21 mouse cellular contexts compared by ENCODE assay signal in the genomic region with DNA sequence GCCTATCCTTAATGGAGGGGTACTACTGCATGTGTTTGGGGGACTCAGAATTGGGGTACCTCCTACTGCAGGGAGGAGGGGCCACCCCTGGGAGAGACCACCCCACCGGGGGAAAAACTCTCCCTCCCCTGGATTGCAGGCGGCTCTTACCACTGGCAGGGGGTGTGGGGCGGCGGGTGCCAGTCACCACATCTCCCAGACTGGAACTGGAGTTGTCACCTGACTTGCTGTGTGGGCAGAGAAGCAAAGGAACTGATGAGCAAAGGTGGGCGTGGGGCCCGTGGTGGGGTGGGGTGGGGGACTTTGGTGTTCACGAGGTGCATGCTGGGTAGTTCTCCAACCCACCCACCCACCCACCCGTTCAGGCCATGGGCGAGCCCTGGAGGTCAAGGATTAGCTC. TPM values are rescaled to one million over a fixed set of nuclear protein-coding genes. Genes with fewer than 3 reads are reported as not detected.
DNase-seq lines count a peak whose midpoint lies in the region; ATAC-seq and TF ChIP-seq lines count a peak whose summit lies in the region.
"Had no signal": no experiment of that assay in that cellular context is flagged by ENCODE, and none has a peak within 500 bp of the region (broad histone marks: within the 10 kb centered on the region; RNA-seq: fewer than 3 reads in every experiment).

No protein-coding gene starts in this region.

- TF ChIP-seq CTCF in left cerebral cortex, adult 2 months (IDR thresholded peaks at IDR 0.05) = no peak
- TF ChIP-seq CTCF in ES-Bruce4 (IDR thresholded peaks at IDR 0.05; ENCODE audit: low read depth, low read length) = no peak

- H3K4me2 ChIP-seq in forebrain, embryonic 13.5 days = no peak overlapping the region
- H3K4me2 ChIP-seq: embryonic facial prominence, embryonic 12.5 days had no signal

- no peak overlapping the region for H3K27ac ChIP-seq in heart, embryonic 10.5 days
- H3K27ac ChIP-seq in left cerebral cortex, adult 2 months = peak overlapping the region; percentile 66
- H3K27ac ChIP-seq in ES-Bruce4 (ENCODE audit: insufficient read depth, low read length) = no peak overlapping the region
- H3K27ac ChIP-seq in limb, embryonic 10.5 days = 0 out of 2 replicates have a peak overlapping the region, but pooled peaks have one; percentile 16
- no peak overlapping the region for H3K27ac ChIP-seq in forebrain, embryonic 13.5 days
- H3K27ac ChIP-seq: embryonic facial prominence, embryonic 12.5 days; gastrocnemius, adult 2 months had no signal

- intact Hi-C loops in heart, postnatal 36 days (cut with DNase I) = no loop called here
- intact Hi-C loops in left cerebral cortex, adult 2 months (cut with DNase I) = no loop called here

- DNase-seq in heart, embryonic 10.5 days (ENCODE audit: low spot score) = no peak
- DNase-seq in heart, postnatal 36 days = no peak
- peak; percentile 44 to 60 for DNase-seq in left cerebral cortex, adult 2 months (ENCODE audit: extremely low spot score in 1 of 2, low spot score in 2 of 2)
- DNase-seq in left cerebral cortex, adult 8-10 months (ENCODE audit: low spot score in 2 of 2) = no peak
- no peak for DNase-seq in limb, embryonic 10.5 days (ENCODE audit: low spot score)
- no peak for DNase-seq in thymus, adult 18-20 months
- DNase-seq: adrenal gland, adult 2 months; adrenal gland, postnatal 25 days; cerebellum, adult 2 months; cerebellum, postnatal 10 days; embryo, embryonic 11 days; gastrocnemius, adult 2 months; gastrocnemius, postnatal 25 days; heart, postnatal 10 days had no signal

- peak overlapping the region; percentile 20; the same call in 1 of the 2 replicates for H3K9ac ChIP-seq in ES-Bruce4 (ENCODE audit: low read depth, poor library complexity, severe bottlenecking)
- no peak overlapping the region for H3K9ac ChIP-seq in forebrain, embryonic 13.5 days
- H3K9ac ChIP-seq: embryonic facial prominence, embryonic 12.5 days had no signal

- H3K4me3 ChIP-seq in heart, embryonic 10.5 days = peak overlapping the region; percentile 13
- no peak overlapping the region for H3K4me3 ChIP-seq in left cerebral cortex, adult 2 months
- H3K4me3 ChIP-seq in ES-Bruce4 (ENCODE audit: low read depth, low read length) = no peak overlapping the region
- H3K4me3 ChIP-seq in limb, embryonic 10.5 days = no peak overlapping the region
- H3K4me3 ChIP-seq in forebrain, embryonic 13.5 days = no peak overlapping the region
- H3K4me3 ChIP-seq: embryonic facial prominence, embryonic 12.5 days; gastrocnemius, adult 2 months had no signal

- no peaks in the 10 kb centered on the region for H3K9me3 ChIP-seq in heart, embryonic 10.5 days
- H3K9me3 ChIP-seq in ES-Bruce4 (replicated peaks; ENCODE audit: control insufficient read depth, insufficient read depth, low read length, poor library complexity, severe bottlenecking) = no peaks in the 10 kb centered on the region
- H3K9me3 ChIP-seq in limb, embryonic 10.5 days (replicated peaks) = no peaks in the 10 kb centered on the region
- H3K9me3 ChIP-seq in forebrain, embryonic 13.5 days (replicated peaks) = no peaks in the 10 kb centered on the region
- H3K9me3 ChIP-seq: embryonic facial prominence, embryonic 12.5 days had no signal

- no peak for TF ChIP-seq POLR2A in ES-Bruce4 (IDR thresholded peaks at IDR 0.05; ENCODE audit: insufficient read depth, low read length)

- H3K36me3 ChIP-seq in heart, embryonic 10.5 days = peaks cover 10% of the 10 kb centered on the region
- no peaks in the 10 kb centered on the region for H3K36me3 ChIP-seq in ES-Bruce4 (ENCODE audit: control insufficient read depth, insufficient read depth, low read length, poor library complexity, severe bottlenecking)
- H3K36me3 ChIP-seq in limb, embryonic 10.5 days = peaks cover 56% of the 10 kb centered on the region
- H3K36me3 ChIP-seq in forebrain, embryonic 13.5 days (ENCODE audit: poor library complexity, severe bottlenecking) = peaks cover 89% of the 10 kb centered on the region

- H3K4me1 ChIP-seq in heart, embryonic 10.5 days = peaks cover 12% of the 10 kb centered on the region
- H3K4me1 ChIP-seq in ES-Bruce4 (ENCODE audit: control insufficient read depth, insufficient read depth, low read length) = no peaks in the 10 kb centered on the region
- peaks cover 14% of the 10 kb centered on the region for H3K4me1 ChIP-seq in limb, embryonic 10.5 days
- H3K4me1 ChIP-seq in forebrain, embryonic 13.5 days = no peaks in the 10 kb centered on the region
- H3K4me1 ChIP-seq: embryonic facial prominence, embryonic 12.5 days had no signal

- 53% methylated on average over 9 of the region's 9 CpGs for WGBS in heart, embryonic 10.5 days
- 68% methylated on average over 9 of the region's 9 CpGs for WGBS in limb, embryonic 10.5 days
- 69% methylated on average over 9 of the region's 9 CpGs for WGBS in forebrain, embryonic 13.5 days

- ATAC-seq in forebrain, embryonic 13.5 days = no peak
- ATAC-seq: forebrain, embryonic 16.5 days; hindbrain, embryonic 16.5 days; inflammation-experienced regulatory T-cells, adult 6 months had no signal

- peaks cover 42% of the 10 kb centered on the region for H3K27me3 ChIP-seq in heart, embryonic 10.5 days (ENCODE audit: insufficient read depth, poor library complexity, severe bottlenecking)
- no peaks in the 10 kb centered on the region for H3K27me3 ChIP-seq in ES-Bruce4 (ENCODE audit: control insufficient read depth, insufficient read depth, low read length, poor library complexity, severe bottlenecking)
- H3K27me3 ChIP-seq in limb, embryonic 10.5 days (ENCODE audit: low read depth, poor library complexity, severe bottlenecking) = peaks cover 22% of the 10 kb centered on the region
- no peaks in the 10 kb centered on the region for H3K27me3 ChIP-seq in forebrain, embryonic 13.5 days
- H3K27me3 ChIP-seq: embryonic facial prominence, embryonic 12.5 days had no signal

- TF ChIP-seq EP300 in ES-Bruce4 (IDR thresholded peaks at IDR 0.05; ENCODE audit: insufficient read depth, low read depth, low read length) = no peak

RNA-seq across cellular contexts. Expression of a gene that starts 11.1 kb away (rescaled TPM):
- polyA plus RNA-seq in heart, embryonic 10.5 days (2016; fragmentation: Nextera tagmentation; extraction: Ambion mirVana) = 4.6 and 5.3 TPM in 2 replicates
- total RNA-seq in heart, postnatal 36 days (2021) = 1 to 10 TPM; 6.1 to 6.2 TPM
- total RNA-seq in left cerebral cortex, adult 2 months (2021) = 100 to 1,000 TPM; 150 to 170 TPM
- total RNA-seq in left cerebral cortex, adult 8-10 months (2022) = 100 to 1,000 TPM; 127 to 142 (median 137) TPM
- 5.2 and 6.3 TPM in 2 replicates for polyA plus RNA-seq in ES-Bruce4 (2011; ENCODE audit: insufficient read depth, insufficient read length, low read depth, missing spikeins)
- 3.4 and 6.5 TPM in 2 replicates for polyA plus RNA-seq in limb, embryonic 10.5 days (2016; fragmentation: Nextera tagmentation; extraction: Ambion mirVana)
- polyA plus RNA-seq in forebrain, embryonic 13.5 days (2015; fragmentation: Nextera tagmentation; extraction: Ambion mirVana) = 25.9 and 29.9 TPM in 2 replicates

RNA-seq across cellular contexts. Expression of a gene that starts 14.8 kb away (rescaled TPM):
- 867 and 1,011 TPM in 2 replicates for polyA plus RNA-seq in heart, embryonic 10.5 days (2016; fragmentation: Nextera tagmentation; extraction: Ambion mirVana)
- total RNA-seq in heart, postnatal 36 days (2021) = 100 to 1,000 TPM; 537 to 577 TPM
- 100 to 1,000 TPM; 560 to 591 TPM for total RNA-seq in left cerebral cortex, adult 2 months (2021)
- 100 to 1,000 TPM; 564 to 674 (median 627) TPM for total RNA-seq in left cerebral cortex, adult 8-10 months (2022)
- 2,020 and 2,244 TPM in 2 replicates for polyA plus RNA-seq in ES-Bruce4 (2011; ENCODE audit: insufficient read depth, insufficient read length, low read depth, missing spikeins)
- 1,186 and 1,476 TPM in 2 replicates for polyA plus RNA-seq in limb, embryonic 10.5 days (2016; fragmentation: Nextera tagmentation; extraction: Ambion mirVana)
- polyA plus RNA-seq in forebrain, embryonic 13.5 days (2015; fragmentation: Nextera tagmentation; extraction: Ambion mirVana) = 801 and 821 TPM in 2 replicates

RNA-seq across cellular contexts. Expression of a gene that starts 15.7 kb away (rescaled TPM):
- polyA plus RNA-seq in heart, embryonic 10.5 days (2016; fragmentation: Nextera tagmentation; extraction: Ambion mirVana) = 9.8 and 15.7 TPM in 2 replicates
- under 1 TPM; 0.65 to 0.80 TPM for total RNA-seq in heart, postnatal 36 days (2021)
- total RNA-seq in left cerebral cortex, adult 2 months (2021) = 1 to 10 TPM; 1.2 TPM
- 1 to 10 TPM; 1.5 to 2.1 (median 1.7) TPM for total RNA-seq in left cerebral cortex, adult 8-10 months (2022)
- 2.8 and 3.6 TPM in 2 replicates for polyA plus RNA-seq in ES-Bruce4 (2011; ENCODE audit: insufficient read depth, insufficient read length, low read depth, missing spikeins)
- polyA plus RNA-seq in limb, embryonic 10.5 days (2016; fragmentation: Nextera tagmentation; extraction: Ambion mirVana) = 12.4 and 17.8 TPM in 2 replicates
- polyA plus RNA-seq in forebrain, embryonic 13.5 days (2015; fragmentation: Nextera tagmentation; extraction: Ambion mirVana) = 8.4 and 11.0 TPM in 2 replicates

RNA-seq across cellular contexts. Expression of a gene that starts 25.5 kb away (rescaled TPM):
- not detected in 2 replicates for polyA plus RNA-seq in heart, embryonic 10.5 days (2016; fragmentation: Nextera tagmentation; extraction: Ambion mirVana)
- total RNA-seq in heart, postnatal 36 days (2021) = 1 to 10 TPM; 5.1 to 6.2 TPM
- total RNA-seq in left cerebral cortex, adult 2 months (2021) = 10 to 100 TPM; 35.2 to 37.1 TPM
- 10 to 100 TPM; 41.2 to 46.2 (median 43.9) TPM for total RNA-seq in left cerebral cortex, adult 8-10 months (2022)
- polyA plus RNA-seq in ES-Bruce4 (2011; ENCODE audit: insufficient read depth, insufficient read length, low read depth, missing spikeins) = 3.0 and 3.3 TPM in 2 replicates
- polyA plus RNA-seq in limb, embryonic 10.5 days (2016; fragmentation: Nextera tagmentation; extraction: Ambion mirVana) = not detected in 2 replicates
- 0.14 and 0.34 TPM in 2 replicates for polyA plus RNA-seq in forebrain, embryonic 13.5 days (2015; fragmentation: Nextera tagmentation; extraction: Ambion mirVana)

RNA-seq across cellular contexts. Expression of a gene that starts 41.5 kb away (rescaled TPM):
- 0.21 and 0.34 TPM in 2 replicates for polyA plus RNA-seq in heart, embryonic 10.5 days (2016; fragmentation: Nextera tagmentation; extraction: Ambion mirVana)
- under 1 TPM in 1 of 2 experiments, not detected in 1; 0.17 TPM for total RNA-seq in heart, postnatal 36 days (2021)
- 10 to 100 TPM; 97.3 to 99.9 TPM for total RNA-seq in left cerebral cortex, adult 2 months (2021)
- total RNA-seq in left cerebral cortex, adult 8-10 months (2022) = 100 to 1,000 TPM in 1 of 4 experiments, 10 to 100 TPM in 3; 83.1 to 109 (median 94.1) TPM
- polyA plus RNA-seq in ES-Bruce4 (2011; ENCODE audit: insufficient read depth, insufficient read length, low read depth, missing spikeins) = 5.6 and 9.6 TPM in 2 replicates
- polyA plus RNA-seq in limb, embryonic 10.5 days (2016; fragmentation: Nextera tagmentation; extraction: Ambion mirVana) = 0.28 and 0.56 TPM in 2 replicates
- polyA plus RNA-seq in forebrain, embryonic 13.5 days (2015; fragmentation: Nextera tagmentation; extraction: Ambion mirVana) = 1.2 and 1.6 TPM in 2 replicates
- total RNA-seq: granulocyte monocyte progenitor cell, adult 5-6 weeks had no signal

Comparison
In these comparisons a context has a peak if more than half of its experiments do, and no peak if none do; other contexts are left out.
1. DNase-seq: peak in left cerebral cortex, adult 2 months (2 of 2); none in heart, embryonic 10.5 days (single experiment), heart, postnatal 36 days (0 of 2), left cerebral cortex, adult 8-10 months (0 of 2), limb, embryonic 10.5 days (single experiment) and thymus, adult 18-20 months (0 of 2).
2. H3K27ac ChIP-seq: peak in left cerebral cortex, adult 2 months (single experiment) and limb, embryonic 10.5 days (single experiment); none in heart, embryonic 10.5 days (single experiment), ES-Bruce4 (single experiment) and forebrain, embryonic 13.5 days (single experiment).